Mouse (Mus musculus): ENCODE measurements around the gene Snx5. TPM values are rescaled to one million over a fixed set of nuclear protein-coding genes. Genes with fewer than 3 reads are reported as not detected.

Gene Snx5
- polyA plus RNA-seq, 1 experiment from 2014 or later, result 103 TPM

DNA sequence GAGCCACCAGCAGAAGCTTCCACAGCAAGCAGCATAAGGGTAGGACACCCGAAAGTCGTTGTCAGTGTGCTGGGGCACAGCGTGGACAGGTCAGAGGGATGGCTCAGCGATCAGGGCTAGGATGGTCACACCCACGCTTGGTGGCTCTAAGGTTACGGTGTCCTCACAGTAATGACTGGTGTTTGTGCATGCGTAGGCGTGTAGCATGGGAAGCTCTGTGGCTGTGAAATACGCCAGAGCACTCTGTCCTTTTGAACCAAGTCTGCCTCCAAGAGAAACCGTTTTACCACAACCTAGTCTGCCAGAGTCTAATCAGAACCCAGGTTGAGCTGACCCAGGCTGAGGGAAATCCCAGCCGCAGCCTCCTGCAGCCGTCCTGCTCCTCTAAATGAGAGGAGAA is 46.4 kb downstream of the Snx5 start:
- TF ChIP-seq CTCF (IDR thresholded peaks at IDR 0.05; ENCODE audit: low read depth), result no peak
- Histone ChIP-seq H3K4me3 (replicated peaks; ENCODE audit: low read depth, low read length) (no peak overlapping the region), H3K27ac (peak overlapping the region; percentile 63), H3K27me3 (ENCODE audit: insufficient read depth, low read length) (no peaks in the 10 kb centered on the region), H3K36me3 (ENCODE audit: insufficient read depth, low read length) (no peaks in the 10 kb centered on the region), H3K4me2 (ENCODE audit: low read length) (peak overlapping the region; percentile 58), H3K9me3 (replicated peaks; ENCODE audit: low read length) (no peaks in the 10 kb centered on the region), H3K4me1 (replicated peaks; ENCODE audit: insufficient read depth, low read length) (peaks cover 9% of the 10 kb centered on the region; the same call in 1 of the 2 replicates), H3K9ac (ENCODE audit: low read depth, low read length) (0 out of 2 replicates have a peak overlapping the region, but pooled peaks have one; percentile 35)
- WGBS, result 20% methylated on average over 12 of the region's 12 CpGs
- ATAC-seq (replicated peaks; ENCODE audit: low FRiP score, low read depth) (peak; percentile 88), DNase-seq (ENCODE audit: low spot score) (peak; percentile 83)

DNA sequence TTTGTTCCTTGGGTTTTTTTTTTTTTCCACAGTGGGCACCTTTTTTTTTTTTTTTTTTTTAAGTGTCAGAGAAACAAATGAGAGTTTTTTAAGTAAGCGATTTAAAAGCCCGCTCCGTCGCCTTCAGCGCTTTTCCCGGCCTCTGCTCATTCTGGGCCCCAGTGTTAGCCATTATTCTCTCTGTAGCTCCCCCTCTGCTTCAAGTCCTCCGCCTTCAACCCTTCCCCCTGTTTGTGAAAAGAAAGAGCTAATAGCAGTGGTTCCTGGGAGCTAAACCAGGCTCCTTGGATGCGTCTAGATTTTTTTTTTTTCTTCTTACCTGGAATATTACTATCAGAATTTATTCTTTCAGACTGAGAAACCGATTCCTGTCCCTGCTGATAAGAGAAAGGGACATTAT is 55.1 kb downstream of the Snx5 start:
- no peaks in the 10 kb centered on the region for H3K4me1 ChIP-seq (replicated peaks; ENCODE audit: insufficient read depth, low read length)
- no peaks in the 10 kb centered on the region for H3K36me3 ChIP-seq (ENCODE audit: insufficient read depth, low read length)
- 58% methylated on average over 9 of the region's 9 CpGs for WGBS
- no peaks in the 10 kb centered on the region for H3K9me3 ChIP-seq (replicated peaks; ENCODE audit: low read length)
- H3K27me3 ChIP-seq (ENCODE audit: insufficient read depth, low read length), result no peaks in the 10 kb centered on the region
- no peak for TF ChIP-seq CTCF (IDR thresholded peaks at IDR 0.05; ENCODE audit: low read depth)
- H3K4me3 ChIP-seq (replicated peaks; ENCODE audit: low read depth, low read length), result no peak overlapping the region
- ATAC-seq (replicated peaks; ENCODE audit: low FRiP score, low read depth) (no peak), DNase-seq (ENCODE audit: low spot score) (no peak)
- H3K27ac ChIP-seq, result no peak overlapping the region
- no peak overlapping the region for H3K4me2 ChIP-seq (ENCODE audit: low read length)
- no peak overlapping the region for H3K9ac ChIP-seq (ENCODE audit: low read depth, low read length)

DNA sequence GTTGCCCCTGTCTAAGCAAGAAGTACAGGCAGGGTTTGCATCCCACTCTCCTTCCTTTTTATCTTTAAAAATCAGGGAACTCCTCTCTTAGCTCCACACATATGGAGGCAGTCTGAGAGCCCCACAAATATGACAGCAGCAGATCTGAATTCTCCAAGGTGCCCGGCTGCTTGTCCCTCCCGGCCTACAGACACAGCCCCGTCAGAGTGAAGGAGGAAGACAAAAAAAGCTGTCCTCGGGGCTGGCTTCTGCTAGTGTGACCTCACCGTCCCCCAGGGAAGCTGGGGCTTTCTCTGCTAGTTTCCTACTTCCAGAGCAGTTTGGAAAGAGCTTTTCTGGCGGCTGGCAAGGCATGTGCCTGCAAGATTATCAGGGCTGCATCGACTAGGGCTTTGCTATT is 55.5 kb downstream of the Snx5 start:
- H3K4me2 ChIP-seq (ENCODE audit: low read length), result no peak overlapping the region

DNA sequence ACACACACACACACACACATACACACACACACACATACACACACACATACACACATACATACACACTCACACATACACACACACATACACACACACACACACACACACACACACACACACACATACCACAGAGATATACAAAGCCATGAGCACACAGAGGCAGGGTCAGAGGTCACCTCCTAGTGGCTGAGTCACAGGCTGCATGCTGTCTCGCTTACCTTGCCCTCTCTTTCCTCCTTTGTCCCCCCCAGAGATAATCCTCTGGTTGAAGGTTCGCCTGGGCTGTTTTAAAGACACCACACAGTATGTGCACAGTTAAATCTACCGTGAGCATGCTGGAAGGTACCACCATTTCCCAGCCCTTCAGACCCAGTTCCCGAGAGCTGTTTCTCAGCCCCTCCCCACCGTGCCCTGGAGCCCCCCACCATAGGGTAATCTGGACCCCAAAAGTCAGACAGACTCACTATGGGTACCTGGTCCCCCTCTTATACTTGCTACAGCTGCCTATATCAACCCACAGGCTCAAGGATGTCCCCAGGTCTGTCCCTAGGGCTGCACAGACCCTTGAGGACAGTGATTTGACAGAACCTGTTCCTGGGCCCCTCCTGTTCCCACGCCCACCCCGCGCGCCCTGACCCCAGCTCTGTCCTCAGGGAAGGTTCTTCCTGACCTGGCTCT is 56.1 kb downstream of the Snx5 start:
- Histone ChIP-seq H3K36me3 (ENCODE audit: insufficient read depth, low read length) (no peaks in the 10 kb centered on the region), H3K4me3 (replicated peaks; ENCODE audit: low read depth, low read length) (no peak overlapping the region), H3K9ac (ENCODE audit: low read depth, low read length) (no peak overlapping the region), H3K9me3 (replicated peaks; ENCODE audit: low read length) (no peaks in the 10 kb centered on the region), H3K4me1 (replicated peaks; ENCODE audit: insufficient read depth, low read length) (no peaks in the 10 kb centered on the region), H3K4me2 (ENCODE audit: low read length) (no peak overlapping the region), H3K27me3 (ENCODE audit: insufficient read depth, low read length) (no peaks in the 10 kb centered on the region), H3K27ac (no peak overlapping the region)
- 70% methylated on average over 9 of the region's 9 CpGs for WGBS
- ATAC-seq (replicated peaks; ENCODE audit: low FRiP score, low read depth) (no peak; the same call in 1 of the 2 replicates), DNase-seq (ENCODE audit: low spot score) (no peak)
- peak; percentile 44 for TF ChIP-seq CTCF (IDR thresholded peaks at IDR 0.05; ENCODE audit: low read depth)

More for the DNA sequence above, 55.5 kb downstream of the Snx5 start:
- no peak for TF ChIP-seq CTCF (IDR thresholded peaks at IDR 0.05; ENCODE audit: low read depth)
- no peak overlapping the region for H3K4me3 ChIP-seq (replicated peaks; ENCODE audit: low read depth, low read length)
- no peak overlapping the region for H3K9ac ChIP-seq (ENCODE audit: low read depth, low read length)
- H3K27ac ChIP-seq, result no peak overlapping the region
- DNase-seq (ENCODE audit: low spot score) (no peak), ATAC-seq (replicated peaks; ENCODE audit: low FRiP score, low read depth) (no peak)
- H3K36me3 ChIP-seq (ENCODE audit: insufficient read depth, low read length), result no peaks in the 10 kb centered on the region
- H3K27me3 ChIP-seq (ENCODE audit: insufficient read depth, low read length), result no peaks in the 10 kb centered on the region
- H3K4me1 ChIP-seq (replicated peaks; ENCODE audit: insufficient read depth, low read length), result no peaks in the 10 kb centered on the region
- no peaks in the 10 kb centered on the region for H3K9me3 ChIP-seq (replicated peaks; ENCODE audit: low read length)
- WGBS, result 25% methylated on average over 7 of the region's 7 CpGs

DNA sequence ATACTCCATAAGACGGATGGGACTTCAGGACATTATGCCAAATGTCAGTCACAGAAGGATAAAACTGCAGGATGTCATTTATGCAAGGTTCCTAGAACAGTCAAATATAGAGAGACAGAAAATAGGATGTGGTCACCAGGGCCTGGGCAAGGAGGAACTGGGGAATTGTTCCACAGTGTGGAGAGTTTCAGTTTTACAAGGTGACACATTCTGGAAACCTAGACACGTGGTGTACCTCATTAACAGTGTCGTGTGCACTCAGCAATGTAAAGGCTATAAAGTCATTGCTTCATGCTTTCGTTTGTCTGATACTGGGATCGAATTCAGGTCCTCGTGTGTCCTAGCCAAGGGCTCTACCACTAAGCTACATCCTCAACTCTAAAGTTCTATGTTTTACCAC is 56.9 kb downstream of the Snx5 start:
- Histone ChIP-seq H3K4me2 (ENCODE audit: low read length) (no peak overlapping the region), H3K36me3 (ENCODE audit: insufficient read depth, low read length) (no peaks in the 10 kb centered on the region), H3K4me1 (replicated peaks; ENCODE audit: insufficient read depth, low read length) (no peaks in the 10 kb centered on the region), H3K27me3 (ENCODE audit: insufficient read depth, low read length) (no peaks in the 10 kb centered on the region), H3K9me3 (replicated peaks; ENCODE audit: low read length) (no peaks in the 10 kb centered on the region), H3K4me3 (replicated peaks; ENCODE audit: low read depth, low read length) (no peak overlapping the region), H3K9ac (ENCODE audit: low read depth, low read length) (no peak overlapping the region), H3K27ac (no peak overlapping the region)
- no peak for DNase-seq (ENCODE audit: low spot score)
- 76% methylated on average over 6 of the region's 6 CpGs for WGBS
- no peak for ATAC-seq (replicated peaks; ENCODE audit: low FRiP score, low read depth)
- no peak for TF ChIP-seq CTCF (IDR thresholded peaks at IDR 0.05; ENCODE audit: low read depth)

DNA sequence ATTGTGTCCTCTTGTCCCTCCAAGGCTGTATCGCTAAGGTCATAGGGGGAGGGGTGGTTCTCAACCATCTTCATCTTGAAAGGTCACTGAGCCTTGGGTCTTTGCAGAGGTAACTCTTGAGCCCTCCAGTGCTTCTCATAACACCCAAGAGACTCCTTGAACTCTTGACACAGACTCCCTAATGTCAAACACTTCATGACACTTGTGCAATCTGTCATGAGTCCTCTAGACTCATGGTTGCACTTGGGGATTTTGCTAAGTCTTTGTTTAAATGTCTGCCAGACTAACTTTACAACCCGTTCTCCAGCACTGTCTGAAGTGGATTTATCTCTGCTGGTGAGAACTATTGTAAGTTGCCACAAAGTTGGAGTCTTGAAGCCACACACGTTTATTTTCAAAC is 61.3 kb downstream of the Snx5 start:
- DNase-seq (ENCODE audit: low spot score), result no peak
- H3K4me1 ChIP-seq (replicated peaks; ENCODE audit: insufficient read depth, low read length), result no peaks in the 10 kb centered on the region

DNA sequence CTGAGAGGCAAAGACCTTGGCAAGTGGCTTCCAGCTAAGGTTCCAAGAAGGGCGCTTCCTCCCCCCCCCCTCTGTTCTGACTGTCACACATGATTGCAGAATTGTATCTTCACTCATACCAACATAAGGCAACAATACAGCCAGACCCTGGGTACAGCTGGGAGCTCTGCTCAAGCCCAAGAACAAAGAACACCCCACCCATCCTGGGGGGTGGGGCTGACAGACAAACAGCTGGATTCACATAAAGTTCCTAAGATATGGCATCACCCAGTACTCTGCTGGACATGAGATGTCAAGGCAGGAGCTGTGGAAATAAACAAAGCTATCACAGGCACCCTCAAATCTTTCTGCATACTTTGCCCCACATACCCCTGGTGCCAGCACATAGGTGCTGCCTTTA is 63.3 kb downstream of the Snx5 start:
- ATAC-seq (replicated peaks; ENCODE audit: low FRiP score, low read depth) (no peak), DNase-seq (ENCODE audit: low spot score) (no peak)
- Histone ChIP-seq H3K4me1 (replicated peaks; ENCODE audit: insufficient read depth, low read length) (no peaks in the 10 kb centered on the region), H3K27ac (no peak overlapping the region), H3K9me3 (replicated peaks; ENCODE audit: low read length) (no peaks in the 10 kb centered on the region), H3K36me3 (ENCODE audit: insufficient read depth, low read length) (no peaks in the 10 kb centered on the region), H3K9ac (ENCODE audit: low read depth, low read length) (no peak overlapping the region), H3K4me2 (ENCODE audit: low read length) (no peak overlapping the region), H3K27me3 (ENCODE audit: insufficient read depth, low read length) (no peaks in the 10 kb centered on the region), H3K4me3 (replicated peaks; ENCODE audit: low read depth, low read length) (no peak overlapping the region)
- WGBS, result 78% methylated on average over 1 of the region's 1 CpGs
- TF ChIP-seq CTCF (IDR thresholded peaks at IDR 0.05; ENCODE audit: low read depth), result no peak

More for the DNA sequence above, 61.3 kb downstream of the Snx5 start:
- no peak overlapping the region for H3K27ac ChIP-seq
- no peaks in the 10 kb centered on the region for H3K36me3 ChIP-seq (ENCODE audit: insufficient read depth, low read length)
- H3K4me2 ChIP-seq (ENCODE audit: low read length), result no peak overlapping the region
- H3K9ac ChIP-seq (ENCODE audit: low read depth, low read length), result no peak overlapping the region
- H3K4me3 ChIP-seq (replicated peaks; ENCODE audit: low read depth, low read length), result no peak overlapping the region
- H3K27me3 ChIP-seq (ENCODE audit: insufficient read depth, low read length), result no peaks in the 10 kb centered on the region
- no peaks in the 10 kb centered on the region for H3K9me3 ChIP-seq (replicated peaks; ENCODE audit: low read length)
- no peak for ATAC-seq (replicated peaks; ENCODE audit: low FRiP score, low read depth)
- TF ChIP-seq CTCF (IDR thresholded peaks at IDR 0.05; ENCODE audit: low read depth), result no peak
- WGBS, result 54% methylated on average over 3 of the region's 3 CpGs

Data from kidney, postnatal 0 days (tissue).